8 mouse cellular contexts compared by ENCODE assay signal in genomic region chr19:57362586-57362985, GRCm38 (mm10). TPM values are rescaled to one million over a fixed set of nuclear protein-coding genes. Genes with fewer than 3 reads are reported as not detected.
DNase-seq lines count a peak whose midpoint lies in the region; ATAC-seq and TF ChIP-seq lines count a peak whose summit lies in the region.

No protein-coding gene starts in this region.

- no peaks in the 10 kb centered on the region for H3K36me3 ChIP-seq in embryonic facial prominence, embryonic 11.5 days (replicated peaks; ENCODE audit: control insufficient read depth, insufficient read depth, low read depth, low read length)
- H3K36me3 ChIP-seq in neural tube, embryonic 14.5 days (ENCODE audit: control insufficient read depth, insufficient read depth, low read length), result no peaks in the 10 kb centered on the region

- H3K4me2 ChIP-seq in embryonic facial prominence, embryonic 11.5 days (ENCODE audit: low read depth, low read length), result peak overlapping the region; percentile 29; the same call in 1 of the 2 replicates
- H3K4me2 ChIP-seq in neural tube, embryonic 14.5 days (ENCODE audit: low read depth, low read length), result peak overlapping the region; percentile 58

- no peak overlapping the region for H3K9ac ChIP-seq in embryonic facial prominence, embryonic 11.5 days (replicated peaks; ENCODE audit: low read length)
- H3K9ac ChIP-seq in neural tube, embryonic 14.5 days (replicated peaks; ENCODE audit: low read depth, low read length), result no peak overlapping the region

- no peaks in the 10 kb centered on the region for H3K27me3 ChIP-seq in embryonic facial prominence, embryonic 11.5 days (ENCODE audit: control insufficient read depth, insufficient read depth, low read length)
- H3K27me3 ChIP-seq in neural tube, embryonic 14.5 days (ENCODE audit: control insufficient read depth, insufficient read depth, low read length), result no peaks in the 10 kb centered on the region

- no peak for TF ChIP-seq CTCF in layer of hippocampus, adult 2 months (conservative IDR thresholded peaks at IDR 0.05)

- H3K4me1 ChIP-seq in embryonic facial prominence, embryonic 11.5 days (ENCODE audit: control insufficient read depth, insufficient read depth, low read length), result peaks cover 6% of the 10 kb centered on the region; the same call in 1 of the 2 replicates
- H3K4me1 ChIP-seq in neural tube, embryonic 14.5 days (ENCODE audit: control insufficient read depth, insufficient read depth, low read length), result peaks cover 35% of the 10 kb centered on the region

- ATAC-seq in embryonic facial prominence, embryonic 11.5 days (replicated peaks; ENCODE audit: insufficient number of reproducible peaks, low FRiP score, low TSS enrichment, low read depth), result no peak
- ATAC-seq in neural tube, embryonic 14.5 days (ENCODE audit: low read depth), result no peak

- no peaks in the 10 kb centered on the region for H3K9me3 ChIP-seq in embryonic facial prominence, embryonic 11.5 days (replicated peaks; ENCODE audit: control insufficient read depth, low read length)
- no peaks in the 10 kb centered on the region for H3K9me3 ChIP-seq in neural tube, embryonic 14.5 days (ENCODE audit: control insufficient read depth, low read length)

- peak overlapping the region; percentile 87 for H3K4me3 ChIP-seq in layer of hippocampus, adult 2 months
- 0 out of 2 replicates have a peak overlapping the region, but pooled peaks have one; percentile 5 for H3K4me3 ChIP-seq in embryonic facial prominence, embryonic 11.5 days (ENCODE audit: low read depth, low read length)
- peak overlapping the region; percentile 15; the same call in 1 of the 2 replicates for H3K4me3 ChIP-seq in neural tube, embryonic 14.5 days (ENCODE audit: low read depth, low read length)

- no peak for DNase-seq in layer of hippocampus, adult 2 months (ENCODE audit: low spot score in 2 of 2)
- no peak for DNase-seq in layer of hippocampus, postnatal 25 days (ENCODE audit: extremely low spot score in 1 of 2, low spot score in 1 of 2)
- DNase-seq in embryonic facial prominence, embryonic 11.5 days (ENCODE audit: low spot score), result peak; percentile 39
- DNase-seq in induced T-regulatory cell, adult 2 months (ENCODE audit: low read depth), result peak; percentile 19
- no peak for DNase-seq in embryo, embryonic 10 days (ENCODE audit: low spot score)
- no peak for DNase-seq in lung, postnatal 10 days
- DNase-seq in c-Kit-positive CD71-positive TER-119-positive erythroid progenitor cells, embryonic 14.5 days (ENCODE audit: low spot score), result no peak

- 26% methylated on average over 5 of the region's 5 CpGs for WGBS in embryonic facial prominence, embryonic 11.5 days
- WGBS in neural tube, embryonic 14.5 days, result 45% methylated on average over 5 of the region's 5 CpGs

- peak overlapping the region; percentile 93 for H3K27ac ChIP-seq in layer of hippocampus, adult 2 months
- no peak overlapping the region for H3K27ac ChIP-seq in embryonic facial prominence, embryonic 11.5 days (replicated peaks; ENCODE audit: low read depth, low read length)
- H3K27ac ChIP-seq in neural tube, embryonic 14.5 days (ENCODE audit: low read depth, low read length), result no peak overlapping the region

RNA-seq across cellular contexts. Expression of gene Fam160b1, which starts 2.1 kb away (rescaled TPM):
- 10 to 100 TPM; 21.2 to 22.7 TPM for total RNA-seq in layer of hippocampus, adult 2 months (2021)
- 10 to 100 TPM; 21.1 to 21.7 TPM for total RNA-seq in layer of hippocampus, postnatal 25 days (2021)
- polyA plus RNA-seq in embryonic facial prominence, embryonic 11.5 days (2014; fragmentation: Nextera tagmentation; extraction: Ambion mirVana), result 14.9 and 16.4 TPM in 2 replicates
- 15.6 and 20.3 TPM in 2 replicates for polyA plus RNA-seq in neural tube, embryonic 14.5 days (2014; fragmentation: Nextera tagmentation; extraction: Ambion mirVana)

RNA-seq across cellular contexts. Expression of gene Ablim1, which starts 47.9 kb away (rescaled TPM):
- 10 to 100 TPM; 85.1 to 86.0 TPM for total RNA-seq in layer of hippocampus, adult 2 months (2021)
- total RNA-seq in layer of hippocampus, postnatal 25 days (2021), result 10 to 100 TPM; 66.9 to 79.0 TPM
- polyA plus RNA-seq in embryonic facial prominence, embryonic 11.5 days (2014; fragmentation: Nextera tagmentation; extraction: Ambion mirVana), result 22.8 and 24.2 TPM in 2 replicates
- polyA plus RNA-seq in neural tube, embryonic 14.5 days (2014; fragmentation: Nextera tagmentation; extraction: Ambion mirVana), result 47.4 and 59.7 TPM in 2 replicates

Comparison
In these comparisons a context has a peak if more than half of its experiments do, and no peak if none do; other contexts are left out.
1. DNase-seq: peak in embryonic facial prominence, embryonic 11.5 days (single experiment) and induced T-regulatory cell, adult 2 months (single experiment); none in layer of hippocampus, adult 2 months (0 of 2), layer of hippocampus, postnatal 25 days (0 of 2), embryo, embryonic 10 days (single experiment), lung, postnatal 10 days (single experiment) and c-Kit-positive CD71-positive TER-119-positive erythroid progenitor cells, embryonic 14.5 days (single experiment).
2. H3K4me3 ChIP-seq: peak in every context shown above with its lines; median percentile 87 in layer of hippocampus, adult 2 months; 15 in neural tube, embryonic 14.5 days; 5 in embryonic facial prominence, embryonic 11.5 days.